Mouse (Mus musculus) large intestine, adult 2 months (tissue): ENCODE results near the gene Astl. TPM values are rescaled to one million over a fixed set of nuclear protein-coding genes. Genes with fewer than 3 reads are reported as not detected.

ENCODE experiments used
- DNase-seq: peaks from one replicate; pipeline ENCODE4 v3.0.0-alpha.2; 2012; ENCODE audit warnings: low read depth, low spot score
- WGBS: fragments of 180-500 bp; shearing (Covaris S2); methylation state at CpG from one replicate; pipeline ENCODE4 v1.1.7; 2018; 5-methylcytosine and 5-hydroxymethylcytosine counted together
- polyA plus RNA-seq: library from polyadenylated mRNA; depleted of rRNA; stranded (reverse); fragments of >200 nt; gene quantifications from 2 replicates; pipeline ENCODE4 v1.2.3, GENCODE M21; 2012

Astl gene
- polyA plus RNA-seq, 1 experiment, result not detected

- WGBS, result 68% methylated on average over 6 of the region's 6 CpGs
- no peak for DNase-seq
These were observed 15.7 kb upstream of the Astl start for GRCm38 (mm10) chr2:127322671-127323285.

- WGBS, result 83% methylated on average over 1 of the region's 1 CpGs
- no peak for DNase-seq
These were observed 14.8 kb upstream of the Astl start for GRCm38 (mm10) chr2:127323667-127324066.

GRCm38 (mm10) chr2:127324456-127324855, 14.0 kb upstream of the Astl start:
- no peak for DNase-seq
- 57% methylated on average over 7 of the region's 7 CpGs for WGBS

- WGBS, result 60% methylated on average over 12 of the region's 12 CpGs
- no peak for DNase-seq
These were observed 10.2 kb upstream of the Astl start for GRCm38 (mm10) chr2:127328090-127328851.

- DNase-seq, result no peak
These were observed 5.5 kb upstream of the Astl start for GRCm38 (mm10) chr2:127332807-127333570.

GRCm38 (mm10) chr2:127333945-127334603, 4.4 kb upstream of the Astl start:
- DNase-seq, result no peak

More at GRCm38 (mm10) chr2:127332807-127333570, 5.5 kb upstream of the Astl start:
- WGBS, result 77% methylated on average over 14 of the region's 14 CpGs

GRCm38 (mm10) chr2:127335078-127335541, 3.3 kb upstream of the Astl start:
- 48% methylated on average over 11 of the region's 11 CpGs for WGBS
- DNase-seq, result no peak

More at GRCm38 (mm10) chr2:127333945-127334603, 4.4 kb upstream of the Astl start:
- WGBS, result 41% methylated on average over 5 of the region's 5 CpGs

GRCm38 (mm10) chr2:127335767-127336496, 2.5 kb upstream of the Astl start, which contains the start of gene Dusp2:
Gene Dusp2, plus strand, starts transcription at chr2:127336159.
- under 1% methylated on average over 76 of the region's 76 CpGs for WGBS
- no peak for DNase-seq

GRCm38 (mm10) chr2:127336497-127336832, 2.0 kb upstream of the Astl start:
- 6% methylated on average over 27 of the region's 33 CpGs for WGBS
- DNase-seq, result no peak

GRCm38 (mm10) chr2:127336885-127337284, 1.6 kb upstream of the Astl start:
- DNase-seq, result no peak
- 46% methylated on average over 5 of the region's 5 CpGs for WGBS

GRCm38 (mm10) chr2:127337531-127337930, 908 bp upstream of the Astl start:
- DNase-seq, result no peak
- WGBS, result 80% methylated on average over 11 of the region's 11 CpGs

GRCm38 (mm10) chr2:127338012-127338411, 427 bp upstream of the Astl start:
- DNase-seq, result no peak
- 56% methylated on average over 7 of the region's 7 CpGs for WGBS

- WGBS, result 64% methylated on average over 4 of the region's 4 CpGs
- DNase-seq, result no peak
These were observed 394 bp downstream of the Astl start for GRCm38 (mm10) chr2:127338833-127339232.

GRCm38 (mm10) chr2:127339262-127339661, 823 bp downstream of the Astl start:
- 75% methylated on average over 6 of the region's 6 CpGs for WGBS
- no peak for DNase-seq

GRCm38 (mm10) chr2:127341159-127341558, 2.7 kb downstream of the Astl start:
- no peak for DNase-seq
- 6% methylated on average over 3 of the region's 3 CpGs for WGBS

GRCm38 (mm10) chr2:127346334-127346733, 7.9 kb downstream of the Astl start:
- 37% methylated on average over 1 of the region's 1 CpGs for WGBS
- no peak for DNase-seq

- 67% methylated on average over 13 of the region's 13 CpGs for WGBS
These were observed 8.9 kb downstream of the Astl start for GRCm38 (mm10) chr2:127347147-127347985.

GRCm38 (mm10) chr2:127353881-127354280, 15.4 kb downstream of the Astl start:
- 61% methylated on average over 4 of the region's 4 CpGs for WGBS

More at GRCm38 (mm10) chr2:127347147-127347985, 8.9 kb downstream of the Astl start:
- no peak for DNase-seq

More at GRCm38 (mm10) chr2:127353881-127354280, 15.4 kb downstream of the Astl start:
- DNase-seq, result no peak
